Mouse (Mus musculus) forebrain, embryonic 10.5 days (tissue): Measurements from ENCODE around the gene Olfr119. TPM values are rescaled to one million over a fixed set of nuclear protein-coding genes. Genes with fewer than 3 reads are reported as not detected.
"Not testable (repeated sequence)": the region's sequence is repeated elsewhere in the genome, so short reads cannot be mapped to it uniquely, and the experiment has no call there.

Experiments used
- DNase-seq: peaks from one replicate; pipeline ENCODE4 v3.0.0-alpha.2; 2017; ENCODE audit warnings: low spot score; ENCODE audit errors: extremely low spot score
- H3K27ac ChIP-seq: fragments of 300-500 bp; sonication (generic); 2 replicates; pipeline ENCODE4 v1.5.1; 2016; ENCODE audit warnings: mild to moderate bottlenecking
- H3K27me3 ChIP-seq: fragments of 300-500 bp; sonication (generic); 2 replicates; pipeline ENCODE4 v1.6.1; 2016; ENCODE audit warnings: mild to moderate bottlenecking; ENCODE audit not compliant: poor library complexity, severe bottlenecking
- H3K36me3 ChIP-seq: fragments of 300-500 bp; sonication (generic); replicated peaks from 2 replicates; pipeline ENCODE4 v1.6.1; 2016; ENCODE audit warnings: mild to moderate bottlenecking, moderate library complexity
- H3K4me1 ChIP-seq: fragments of 300-500 bp; sonication (generic); 2 replicates; pipeline ENCODE4 v1.6.1; 2016
- H3K4me3 ChIP-seq: fragments of 300-500 bp; sonication (generic); 2 replicates; pipeline ENCODE4 v1.5.1; 2016; ENCODE audit warnings: mild to moderate bottlenecking, moderate library complexity
- H3K9me3 ChIP-seq: fragments of 300-500 bp; sonication (generic); 2 replicates; pipeline ENCODE4 v1.6.1; 2016; ENCODE audit warnings: mild to moderate bottlenecking, moderate library complexity
- WGBS: fragments of 180-500 bp; shearing (Covaris S2); methylation state at CpG from one replicate; pipeline ENCODE4 v1.1.7; 2016; 5-methylcytosine and 5-hydroxymethylcytosine counted together
- polyA plus RNA-seq: library from polyadenylated mRNA; unstranded; fragments of >200 nt; fragmentation: Nextera tagmentation; extraction: Ambion mirVana; gene quantifications from 2 replicates; pipeline ENCODE4 v1.2.1, GENCODE M21; 2016

The Olfr119 gene
- polyA plus RNA-seq: not detected in 2 replicates

DNA sequence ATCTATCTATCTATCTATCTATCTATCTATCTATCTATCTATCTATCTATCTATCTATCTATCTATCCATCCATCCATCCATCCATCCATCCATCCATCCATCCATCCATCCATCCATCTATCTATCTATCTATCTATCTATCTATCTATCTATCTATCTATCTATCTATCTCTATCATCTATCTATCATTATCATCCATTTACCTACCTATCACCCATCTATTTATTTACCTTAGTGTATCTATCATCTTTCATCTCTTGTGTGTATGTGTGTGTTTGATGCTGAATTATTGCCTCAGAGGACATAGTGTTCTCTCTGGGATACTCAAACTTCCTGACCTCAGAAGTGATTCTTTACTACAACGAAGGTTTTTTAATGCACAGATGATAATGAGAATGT is at the start of gene Olfr119:
Olfr119 (plus strand) TSS at position 301 of the 400 bp plus-strand sequence.
- H3K27ac ChIP-seq, H3K36me3 ChIP-seq, H3K4me1 ChIP-seq, H3K4me3 ChIP-seq, H3K9me3 ChIP-seq, H3K27me3 ChIP-seq, DNase-seq: not testable (repeated sequence)
- 76% methylated on average over 1 of the region's 1 CpGs for WGBS

DNA sequence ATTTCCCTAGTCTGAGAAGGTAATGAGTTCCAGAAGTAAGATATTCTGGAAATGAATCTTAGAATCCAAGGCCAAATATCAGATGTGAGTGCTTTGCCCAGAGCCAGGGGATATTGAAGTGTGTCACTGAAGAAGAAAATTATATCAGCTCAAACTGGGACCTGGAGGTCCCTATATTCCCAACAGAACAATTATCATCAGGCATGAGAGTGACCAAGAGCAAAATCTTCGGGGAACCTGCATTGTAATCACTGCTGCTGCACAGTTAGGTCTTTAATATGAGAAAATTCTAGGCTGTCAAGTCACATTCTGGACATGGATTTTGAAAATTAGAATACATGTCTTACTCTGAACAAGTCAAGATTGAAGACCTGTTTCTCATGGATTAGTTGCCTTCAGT is 32.7 kb upstream of the Olfr119 start, which contains the start of gene Olfr117:
Olfr117 (minus strand) TSS at position 101 of the 400 bp plus-strand sequence.
- Histone ChIP-seq H3K4me1 (no peaks in the 10 kb centered on the region), H3K9me3 (no peaks in the 10 kb centered on the region; the same call in 1 of the 2 replicates), H3K27ac (no peak within 1 kb of the TSS), H3K36me3 (no peaks in the 10 kb centered on the region), H3K27me3 (no peaks in the 10 kb centered on the region), H3K4me3 (no peak within 1 kb of the TSS)
- WGBS: 78% methylated on average over 1 of the region's 1 CpGs
- DNase-seq: no peak

DNA sequence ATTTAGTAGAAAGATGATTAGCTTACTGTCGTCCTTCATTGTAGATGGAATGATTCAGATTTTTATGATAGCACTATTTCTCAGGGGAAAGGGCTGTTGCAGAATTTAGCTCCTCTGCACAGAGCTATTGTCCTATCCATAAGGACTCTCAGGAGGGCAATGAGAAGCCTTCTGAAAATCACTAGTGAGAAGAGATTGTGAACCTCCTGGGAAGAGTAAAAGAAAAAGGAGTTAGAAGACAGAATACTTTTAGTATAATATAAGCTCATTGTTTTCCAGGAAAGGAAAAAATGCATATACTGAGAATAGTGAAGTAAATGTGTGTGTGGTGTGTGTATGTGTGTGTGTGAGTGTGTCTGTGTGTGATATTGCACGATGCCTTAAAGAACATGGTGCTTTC is 29.7 kb upstream of the Olfr119 start, which contains the start of gene Olfr118:
Olfr118 (plus strand) TSS at position 301 of the 400 bp plus-strand sequence.
- H3K27me3 ChIP-seq: no peaks in the 10 kb centered on the region
- no peak within 1 kb of the TSS for H3K4me3 ChIP-seq
- 79% methylated on average over 2 of the region's 2 CpGs for WGBS
- no peak for DNase-seq
- H3K36me3 ChIP-seq: no peaks in the 10 kb centered on the region
- no peaks in the 10 kb centered on the region for H3K9me3 ChIP-seq
- H3K27ac ChIP-seq: no peak within 1 kb of the TSS
- no peaks in the 10 kb centered on the region for H3K4me1 ChIP-seq

DNA sequence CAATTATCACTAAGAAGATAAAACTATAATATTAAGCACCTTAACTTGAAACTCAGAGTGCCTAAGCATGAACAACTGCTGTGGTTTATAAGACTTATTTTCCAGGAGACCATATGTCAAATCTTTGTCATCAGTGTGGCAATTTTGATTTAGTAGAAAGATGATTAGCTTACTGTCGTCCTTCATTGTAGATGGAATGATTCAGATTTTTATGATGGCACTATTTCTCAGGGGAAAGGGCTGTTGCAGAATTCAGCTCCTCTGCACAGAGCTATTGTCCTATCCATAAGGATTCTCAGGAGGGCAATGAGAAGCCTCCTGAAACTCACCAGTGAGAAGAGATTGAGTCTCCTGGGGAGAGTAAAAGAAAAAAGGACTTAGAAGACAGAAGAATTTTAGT is 25.1 kb downstream of the Olfr119 start, which contains the start of gene Olfr120:
Olfr120 (plus strand) TSS at position 301 of the 400 bp plus-strand sequence.
- no peak for DNase-seq
- Histone ChIP-seq H3K9me3 (no peaks in the 10 kb centered on the region), H3K4me1 (no peaks in the 10 kb centered on the region), H3K4me3 (no peak within 1 kb of the TSS), H3K27ac (no peak within 1 kb of the TSS), H3K27me3 (no peaks in the 10 kb centered on the region), H3K36me3 (no peaks in the 10 kb centered on the region)
- 87% methylated on average over 1 of the region's 1 CpGs for WGBS

DNA sequence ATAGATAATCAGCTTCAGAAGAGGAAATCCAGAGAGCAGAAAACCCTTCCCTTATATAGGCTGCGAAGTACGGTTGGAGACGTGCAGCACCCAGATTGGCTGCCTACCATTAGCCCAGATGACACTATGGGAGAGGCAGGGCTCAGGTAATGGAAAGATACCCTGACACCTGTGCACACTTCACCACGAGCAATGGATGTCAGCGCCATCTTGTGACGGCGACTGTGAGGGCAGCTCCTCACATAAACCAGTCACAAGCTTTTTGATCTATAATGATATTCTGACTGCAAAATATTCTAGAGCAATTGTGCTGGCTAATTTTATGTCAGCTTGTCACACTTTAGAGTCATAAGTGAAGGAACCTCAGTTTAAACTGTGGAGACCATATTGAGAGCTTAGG is 41.7 kb downstream of the Olfr119 start:
- Histone ChIP-seq H3K27ac (no peak overlapping the region), H3K27me3 (no peaks in the 10 kb centered on the region), H3K9me3 (no peaks in the 10 kb centered on the region), H3K36me3 (no peaks in the 10 kb centered on the region), H3K4me3 (no peak overlapping the region), H3K4me1 (no peaks in the 10 kb centered on the region)
- 58% methylated on average over 7 of the region's 7 CpGs for WGBS
- no peak for DNase-seq

Other genes with a start within 250 kb of the Olfr119 start
- gene Olfr109, start 237.6 kb upstream of the Olfr119 start, polyA plus RNA-seq: not detected in 2 replicates
- gene H2-M2, start 213.0 kb upstream of the Olfr119 start, polyA plus RNA-seq: not detected in 2 replicates
- gene Olfr110, start 204.1 kb upstream of the Olfr119 start, polyA plus RNA-seq: not detected in 2 replicates
- gene Olfr111, start 188.5 kb upstream of the Olfr119 start, polyA plus RNA-seq: not detected in 2 replicates
- not detected in 2 replicates for gene Olfr112, start 127.1 kb upstream of the Olfr119 start, polyA plus RNA-seq
- not detected in 2 replicates for gene Olfr113, start 118.9 kb upstream of the Olfr119 start, polyA plus RNA-seq
- not detected in 2 replicates for gene Olfr114, start 103.8 kb upstream of the Olfr119 start, polyA plus RNA-seq
- not detected in 2 replicates for gene Olfr115, start 69.5 kb upstream of the Olfr119 start, polyA plus RNA-seq
- not detected in 2 replicates for gene Olfr116, start 69.4 kb upstream of the Olfr119 start, polyA plus RNA-seq
- not detected in 2 replicates for gene Olfr117, start 32.8 kb upstream of the Olfr119 start, polyA plus RNA-seq
- gene Olfr118, start 29.6 kb upstream of the Olfr119 start, polyA plus RNA-seq: not detected in 2 replicates
- gene Olfr120, start 25.2 kb downstream of the Olfr119 start, polyA plus RNA-seq: not detected in 2 replicates
- gene Olfr121, start 52.3 kb downstream of the Olfr119 start, polyA plus RNA-seq: not detected in 2 replicates
- gene Olfr122, start 72.0 kb downstream of the Olfr119 start, polyA plus RNA-seq: not detected in 2 replicates
- not detected in 2 replicates for gene Olfr123, start 97.0 kb downstream of the Olfr119 start, polyA plus RNA-seq
- gene Olfr124, start 103.3 kb downstream of the Olfr119 start, polyA plus RNA-seq: not detected in 2 replicates
- not detected in 2 replicates for gene Olfr125, start 136.4 kb downstream of the Olfr119 start, polyA plus RNA-seq
- not detected in 2 replicates for gene Olfr126, start 150.9 kb downstream of the Olfr119 start, polyA plus RNA-seq
- gene Olfr127, start 203.9 kb downstream of the Olfr119 start, polyA plus RNA-seq: not detected in 2 replicates
- not detected in 2 replicates for gene Olfr128, start 224.0 kb downstream of the Olfr119 start, polyA plus RNA-seq